Mouse (Mus musculus): Measurements from ENCODE around the gene Sema3b.
"Not testable (repeated sequence)": the region's sequence is repeated elsewhere in the genome, so short reads cannot be mapped to it uniquely, and the experiment has no call there.

The Sema3b gene

DNA sequence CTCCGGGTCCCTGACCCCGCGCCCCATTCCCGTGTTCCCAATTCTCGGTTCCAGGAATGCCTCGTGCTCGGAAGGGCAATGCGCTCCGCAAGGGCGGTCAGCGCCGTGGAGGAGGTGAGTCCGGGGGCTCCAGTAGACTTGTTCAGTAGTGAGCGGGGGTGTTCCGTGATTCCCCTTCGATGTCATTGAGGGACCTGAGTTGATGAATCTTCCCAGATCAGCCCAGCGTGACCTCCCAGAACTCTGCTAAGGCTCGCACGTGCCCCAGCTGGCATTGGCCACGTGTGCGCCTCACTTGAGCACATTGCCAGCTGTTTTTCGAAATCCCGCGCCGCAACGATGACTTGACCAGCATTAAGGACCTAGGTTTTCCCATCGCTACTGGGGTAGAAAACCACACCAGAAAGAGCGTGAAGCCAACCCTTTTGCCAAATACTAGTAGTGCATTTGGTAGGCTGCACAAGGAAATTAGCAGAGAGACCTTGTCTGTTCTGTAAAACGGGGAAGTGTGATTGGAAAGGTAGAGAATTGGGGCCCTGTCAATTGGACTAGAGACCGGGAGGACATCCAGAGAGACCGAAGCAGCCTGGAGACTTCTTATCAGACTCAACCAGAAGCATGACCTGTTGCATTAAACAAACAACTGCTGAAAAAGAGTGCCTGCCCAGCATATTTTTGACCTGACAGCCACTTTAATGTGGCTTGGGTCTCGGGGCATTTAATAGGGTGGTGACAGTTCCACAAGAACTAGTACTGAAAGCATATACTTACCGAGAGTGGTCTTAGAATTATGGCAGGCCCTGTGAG lies 21.0 kb downstream of the Sema3b start:
- DNase-seq (ENCODE audit: low spot score) = peak; percentile 57

GRCm38 (mm10) chr9:107586974-107587832 lies 21.8 kb downstream of the Sema3b start, which contains the start of gene Ifrd2:
Gene Ifrd2, plus strand, starts transcription at chr9:107587642.
- peak; percentile 98 for DNase-seq (ENCODE audit: low spot score)

- DNase-seq (ENCODE audit: low spot score) = no peak
Measured at GRCm38 (mm10) chr9:107586504-107586903, 22.5 kb downstream of the Sema3b start.

DNA sequence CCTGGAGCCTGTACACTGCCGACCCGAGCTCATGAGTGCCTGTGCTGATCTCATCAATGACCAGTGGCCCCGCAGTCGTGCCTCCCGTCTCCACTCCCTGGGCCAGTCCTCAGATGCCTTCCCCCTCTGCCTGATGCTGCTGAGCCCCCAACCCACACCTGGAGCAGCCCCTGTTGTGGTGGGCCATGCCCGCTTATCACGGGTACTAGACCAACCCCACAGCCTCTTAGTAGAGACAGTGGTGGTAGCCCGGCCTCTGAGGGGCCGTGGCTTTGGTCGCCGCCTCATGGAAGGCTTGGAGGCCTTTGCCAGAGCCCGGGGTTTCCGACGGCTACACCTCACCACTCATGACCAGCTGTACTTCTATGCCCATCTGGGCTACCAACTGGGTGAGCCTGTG lies 25.9 kb downstream of the Sema3b start:
- DNase-seq (ENCODE audit: low spot score) = no peak

- DNase-seq (ENCODE audit: low spot score) = no peak
Measured at GRCm38 (mm10) chr9:107582509-107583062, 26.4 kb downstream of the Sema3b start.

GRCm38 (mm10) chr9:107581584-107581983 lies 27.4 kb downstream of the Sema3b start:
- DNase-seq (ENCODE audit: low spot score) = no peak

- peak; percentile 91 for DNase-seq (ENCODE audit: low spot score)
Measured at GRCm38 (mm10) chr9:107580501-107581317, 28.3 kb downstream of the Sema3b start, which contains the start of gene Hyal3. Gene Hyal3, plus strand, starts transcription at chr9:107580818.

- DNase-seq (ENCODE audit: low spot score) = no peak
Measured at GRCm38 (mm10) chr9:107579023-107579900, 29.8 kb downstream of the Sema3b start.

GRCm38 (mm10) chr9:107578587-107578986 lies 30.4 kb downstream of the Sema3b start, which contains the start of gene Naa80:
Gene Naa80, plus strand, starts transcription at chr9:107578887.
- no peak for DNase-seq (ENCODE audit: low spot score)

GRCm38 (mm10) chr9:107577871-107578270 lies 31.2 kb downstream of the Sema3b start:
- DNase-seq (ENCODE audit: low spot score) = no peak

DNA sequence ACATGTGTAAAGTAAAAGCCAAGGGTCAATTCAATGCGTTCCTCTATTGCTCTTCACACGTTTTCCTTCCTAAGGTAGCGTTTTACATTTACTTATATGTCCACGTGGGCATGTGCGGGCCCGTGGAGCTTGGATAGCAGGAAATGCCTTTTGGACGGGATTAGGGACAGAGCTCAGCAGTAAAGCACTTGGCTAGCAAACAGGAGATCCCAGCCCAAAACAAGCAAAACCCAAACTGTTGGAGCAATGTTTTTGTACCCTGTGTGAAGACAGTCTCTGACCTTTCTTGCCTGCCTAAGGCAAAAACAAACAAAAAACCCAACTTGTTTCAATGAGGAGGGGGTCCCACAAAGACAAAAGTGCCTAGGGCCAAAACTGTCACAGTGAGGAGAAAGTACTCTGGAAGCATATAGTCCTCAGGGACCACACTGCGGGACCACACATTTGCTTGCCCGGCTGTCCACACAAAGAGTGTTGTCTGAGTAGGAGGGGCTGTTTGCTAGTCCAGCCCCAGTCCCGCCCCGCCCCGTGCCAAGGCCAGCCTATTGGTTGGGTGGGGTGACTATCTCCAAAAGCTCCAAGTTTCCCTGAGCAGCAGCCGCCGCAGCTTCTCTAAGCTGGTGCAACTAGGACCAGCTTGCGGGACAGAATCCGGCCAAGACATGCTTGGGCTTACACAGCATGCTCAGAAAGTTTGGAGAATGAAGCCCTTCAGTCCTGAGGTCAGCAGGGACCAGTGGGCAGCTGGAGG lies 32.5 kb downstream of the Sema3b start, which contains the start of gene Hyal1:
TSS of gene Hyal1 (plus strand) at position 571 of the 751 bp plus-strand sequence.
- DNase-seq (ENCODE audit: low spot score) = peak; percentile 48

GRCm38 (mm10) chr9:107575579-107576356 lies 33.3 kb downstream of the Sema3b start:
- no peak for DNase-seq (ENCODE audit: low spot score)

- DNase-seq (ENCODE audit: low spot score) = not testable (repeated sequence)
Measured at GRCm38 (mm10) chr9:107573774-107574173, 35.3 kb downstream of the Sema3b start.

GRCm38 (mm10) chr9:107572327-107572662 lies 36.7 kb downstream of the Sema3b start:
- DNase-seq (ENCODE audit: low spot score) = no peak

DNA sequence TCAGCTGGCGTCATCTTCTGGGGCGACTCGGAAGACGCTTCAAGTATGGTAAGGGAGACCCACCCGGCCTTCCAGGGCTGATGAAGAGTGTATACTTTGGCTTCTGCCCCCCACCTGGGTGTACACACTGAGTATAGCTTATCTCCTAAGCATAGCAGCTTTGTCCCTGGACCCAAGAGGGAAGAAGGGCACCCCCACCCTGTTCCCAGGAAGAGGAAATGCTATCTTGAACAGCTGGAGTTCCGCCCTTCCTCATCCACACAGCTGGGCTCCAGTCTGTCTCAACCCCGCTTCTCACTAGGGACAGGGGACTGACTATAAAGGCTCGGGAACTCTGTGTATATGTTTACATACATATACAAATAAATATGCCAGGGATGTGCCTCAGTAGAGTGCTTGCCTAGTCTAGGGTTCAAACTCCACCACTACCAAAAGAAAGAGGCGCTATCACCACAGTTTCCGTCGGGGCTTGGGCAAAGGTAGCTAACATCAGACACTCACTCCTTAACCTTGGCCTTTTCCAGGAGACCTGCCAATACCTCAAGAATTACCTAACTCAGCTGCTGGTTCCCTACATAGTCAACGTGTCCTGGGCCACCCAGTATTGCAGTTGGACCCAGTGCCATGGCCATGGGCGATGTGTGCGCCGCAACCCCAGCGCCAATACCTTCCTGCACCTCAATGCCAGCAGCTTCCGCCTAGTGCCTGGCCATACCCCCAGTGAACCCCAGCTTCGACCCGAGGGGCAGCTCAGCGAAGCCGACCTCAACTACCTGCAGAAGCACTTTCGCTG lies 37.3 kb downstream of the Sema3b start:
- no peak for DNase-seq (ENCODE audit: low spot score)

DNA sequence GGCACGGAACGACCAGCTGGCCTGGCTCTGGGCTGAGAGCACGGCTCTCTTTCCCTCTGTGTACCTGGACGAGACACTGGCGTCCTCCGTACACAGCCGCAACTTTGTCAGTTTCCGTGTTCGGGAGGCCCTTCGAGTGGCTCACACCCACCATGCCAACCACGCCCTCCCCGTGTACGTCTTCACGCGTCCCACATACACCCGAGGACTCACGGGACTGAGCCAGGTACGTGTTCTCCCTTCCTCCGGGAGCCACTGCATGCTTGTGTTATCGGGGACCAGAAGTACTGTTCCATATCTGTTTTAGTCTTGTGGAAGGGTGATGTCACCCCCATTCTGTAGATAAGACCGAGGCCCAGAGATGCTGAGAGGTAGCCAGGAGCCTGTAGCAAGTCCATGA lies 38.2 kb downstream of the Sema3b start:
- no peak for DNase-seq (ENCODE audit: low spot score)

DNA sequence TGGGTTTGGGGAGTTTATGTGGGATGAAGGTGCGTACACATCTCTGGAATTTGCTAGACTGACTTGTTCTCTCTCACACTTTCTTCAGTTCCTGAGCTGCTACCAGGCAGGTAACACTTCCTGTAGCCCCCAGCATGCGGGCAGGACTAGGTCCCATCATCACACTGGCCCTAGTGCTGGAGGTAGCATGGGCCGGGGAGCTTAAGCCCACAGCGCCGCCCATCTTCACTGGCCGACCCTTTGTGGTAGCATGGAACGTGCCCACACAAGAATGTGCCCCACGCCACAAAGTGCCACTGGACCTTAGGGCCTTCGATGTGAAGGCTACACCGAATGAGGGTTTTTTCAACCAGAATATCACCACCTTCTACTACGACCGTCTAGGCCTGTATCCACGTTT lies 39.0 kb downstream of the Sema3b start:
- no peak for DNase-seq (ENCODE audit: low spot score)

DNA sequence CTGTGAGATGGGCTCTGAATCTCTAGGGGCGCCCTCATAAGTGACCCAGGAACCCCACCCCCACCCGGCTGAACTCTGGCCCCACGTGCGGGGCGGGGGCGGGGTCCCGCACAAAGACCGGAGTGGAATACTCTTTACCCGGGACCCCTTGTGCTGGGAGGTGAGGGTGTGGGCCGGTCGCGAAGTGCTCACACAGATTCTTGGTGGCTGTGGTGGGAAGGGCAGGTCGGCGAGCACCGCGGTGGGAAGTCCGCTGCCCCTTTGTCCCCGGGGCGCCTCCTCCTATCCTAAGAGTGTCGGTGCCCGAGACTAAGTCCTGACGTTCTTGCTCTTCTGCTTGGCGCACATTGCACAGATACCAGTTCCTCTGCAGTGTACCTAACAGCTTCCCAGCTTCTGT lies 39.8 kb downstream of the Sema3b start:
- no peak for DNase-seq (ENCODE audit: low spot score)

Data from layer of hippocampus, adult 11-12 months (tissue).